Mouse (Mus musculus) C2C12 (cell line): Measurements from ENCODE around the gene Cnnm2. TPM values are rescaled to one million over a fixed set of nuclear protein-coding genes. Genes with fewer than 3 reads are reported as not detected.

ENCODE experiments used
- H3K27me3 ChIP-seq: one replicate; pipeline ENCODE4 v1.6.1; 2011; ENCODE audit not compliant: control insufficient read depth, insufficient read depth, insufficient read length
- H3K36me3 ChIP-seq: one replicate; pipeline ENCODE4 v1.6.1; 2011; ENCODE audit not compliant: control insufficient read depth, insufficient read depth
- H3K4me3 ChIP-seq: one replicate; pipeline ENCODE4 v1.5.1; 2011; ENCODE audit warnings: mild to moderate bottlenecking, control low read depth; ENCODE audit not compliant: poor library complexity, insufficient read depth, severe bottlenecking
- H3K79me2 ChIP-seq: one replicate; pipeline ENCODE4 v1.6.1; 2011; ENCODE audit not compliant: control insufficient read depth, insufficient read depth
- H3K79me3 ChIP-seq: one replicate; pipeline ENCODE4 v1.6.1; 2011; ENCODE audit warnings: low read depth, control low read depth
- H3ac ChIP-seq: one replicate; pipeline ENCODE3; 2011; ENCODE audit warnings: low read depth; ENCODE audit not compliant: control insufficient read depth, insufficient read length
- CEBPB ChIP-seq: IDR thresholded peaks from one replicate; pipeline ENCODE4 v1.6.1; 2011; ENCODE audit warnings: low read depth, mild to moderate bottlenecking, control low read depth, moderate library complexity
- CTCF ChIP-seq: IDR thresholded peaks from one replicate; pipeline ENCODE4 v1.5.1; 2011; ENCODE audit not compliant: control insufficient read depth, insufficient read depth, insufficient read length
- FOSL1 ChIP-seq: IDR thresholded peaks from one replicate; pipeline ENCODE4 v1.8.0; 2011; ENCODE audit warnings: mild to moderate bottlenecking, low read length; ENCODE audit not compliant: poor library complexity, insufficient read depth, severe bottlenecking
- MAX ChIP-seq: IDR thresholded peaks from one replicate; pipeline ENCODE4 v1.6.1; 2011; ENCODE audit warnings: mild to moderate bottlenecking, control low read depth
- MYOD1 ChIP-seq: IDR thresholded peaks from one replicate; pipeline ENCODE4 v1.6.1; 2011; ENCODE audit warnings: low read depth; ENCODE audit not compliant: control insufficient read depth, insufficient read length
- MYOG ChIP-seq: IDR thresholded peaks from one replicate; pipeline ENCODE4 v1.6.1; 2011; ENCODE audit not compliant: control insufficient read depth, insufficient read length; ENCODE audit errors: extremely low read depth
- USF1 ChIP-seq: IDR thresholded peaks from one replicate; pipeline ENCODE4 v1.6.1; 2011; ENCODE audit warnings: low read depth, mild to moderate bottlenecking, control low read depth, moderate library complexity
- polyA plus RNA-seq: library from polyadenylated mRNA; unstranded; fragments of >200 nt; fragmentation: generic; extraction: Trizol; gene quantifications from one replicate; pipeline ENCODE4 v1.2.1, GENCODE M21; 2012; ENCODE audit warnings: missing spikeins

The Cnnm2 gene
- polyA plus RNA-seq, 1 experiment: 4.1 TPM

- no peak overlapping the region for H3K4me3 ChIP-seq
- H3K27me3 ChIP-seq: peaks cover 10% of the 10 kb centered on the region
- TF ChIP-seq CTCF (no peak), MYOD1 (no peak), USF1 (no peak), MAX (no peak), CEBPB (no peak), FOSL1 (no peak), MYOG (no peak)
- no peaks in the 10 kb centered on the region for H3K79me3 ChIP-seq
- H3ac ChIP-seq: no peak overlapping the region
- H3K79me2 ChIP-seq: no peaks in the 10 kb centered on the region
- no peaks in the 10 kb centered on the region for H3K36me3 ChIP-seq
Measured at GRCm38 (mm10) chr19:46735241-46735640, 26.2 kb upstream of the Cnnm2 start.

- no peaks in the 10 kb centered on the region for H3K79me3 ChIP-seq
- H3K79me2 ChIP-seq: no peaks in the 10 kb centered on the region
- H3K27me3 ChIP-seq: peaks cover 10% of the 10 kb centered on the region
- H3K4me3 ChIP-seq: no peak overlapping the region
- TF ChIP-seq CEBPB (no peak), FOSL1 (no peak), MAX (no peak), USF1 (no peak), CTCF (no peak), MYOG (no peak), MYOD1 (no peak)
- H3ac ChIP-seq: no peak overlapping the region
- no peaks in the 10 kb centered on the region for H3K36me3 ChIP-seq
Measured at GRCm38 (mm10) chr19:46737106-46737505, 24.3 kb upstream of the Cnnm2 start.

GRCm38 (mm10) chr19:46740341-46741008 is 20.9 kb upstream of the Cnnm2 start:
- TF ChIP-seq MYOG (no peak), USF1 (no peak), CTCF (peak; percentile 20)
- Histone ChIP-seq H3K4me3 (no peak overlapping the region), H3K36me3 (no peaks in the 10 kb centered on the region), H3K79me3 (no peaks in the 10 kb centered on the region), H3ac (no peak overlapping the region), H3K79me2 (no peaks in the 10 kb centered on the region), H3K27me3 (peaks cover 13% of the 10 kb centered on the region)

GRCm38 (mm10) chr19:46741574-46741973 is 19.8 kb upstream of the Cnnm2 start:
- no peak overlapping the region for H3K4me3 ChIP-seq
- H3K79me3 ChIP-seq: no peaks in the 10 kb centered on the region
- no peak overlapping the region for H3ac ChIP-seq
- no peaks in the 10 kb centered on the region for H3K36me3 ChIP-seq
- peak; percentile 8 for TF ChIP-seq CTCF
- no peak for TF ChIP-seq MYOD1
- TF ChIP-seq USF1: no peak
- no peaks in the 10 kb centered on the region for H3K79me2 ChIP-seq
- peaks cover 16% of the 10 kb centered on the region for H3K27me3 ChIP-seq

- Histone ChIP-seq H3ac (no peak overlapping the region), H3K36me3 (no peaks in the 10 kb centered on the region), H3K79me2 (no peaks in the 10 kb centered on the region), H3K4me3 (no peak overlapping the region), H3K79me3 (no peaks in the 10 kb centered on the region), H3K27me3 (peaks cover 9% of the 10 kb centered on the region)
- TF ChIP-seq MAX (no peak), USF1 (no peak), FOSL1 (no peak), MYOD1 (no peak), CEBPB (no peak), CTCF (no peak), MYOG (no peak)
Measured at GRCm38 (mm10) chr19:46744681-46745080, 16.7 kb upstream of the Cnnm2 start.

GRCm38 (mm10) chr19:46747799-46748198 is 13.6 kb upstream of the Cnnm2 start:
- H3ac ChIP-seq: no peak overlapping the region
- no peak for TF ChIP-seq FOSL1
- TF ChIP-seq MAX: no peak
- no peak for TF ChIP-seq MYOG
- no peak for TF ChIP-seq CTCF
- no peak for TF ChIP-seq USF1
- TF ChIP-seq MYOD1: no peak
- no peak for TF ChIP-seq CEBPB
- H3K79me3 ChIP-seq: no peaks in the 10 kb centered on the region

More at GRCm38 (mm10) chr19:46747799-46748198, 13.6 kb upstream of the Cnnm2 start:
- H3K79me2 ChIP-seq: no peaks in the 10 kb centered on the region
- H3K4me3 ChIP-seq: no peak overlapping the region
- H3K27me3 ChIP-seq: peaks cover 15% of the 10 kb centered on the region
- H3K36me3 ChIP-seq: no peaks in the 10 kb centered on the region
